Mouse (Mus musculus) left cerebral cortex, adult 2 months (tissue): ENCODE results near the gene Grid2. TPM values are rescaled to one million over a fixed set of nuclear protein-coding genes. Genes with fewer than 3 reads are reported as not detected.

Experiments
- DNase-seq, 2 experiments: peaks; one replicate each; pipeline ENCODE4 v3.0.0; 2021 to 2022; ENCODE audit warnings: low spot score in 2 of 2, mixed read lengths in 1 of 2; ENCODE audit errors: extremely low spot score in 1 of 2
- H3K27ac ChIP-seq: fragments of 200-600 bp; 2 replicates; pipeline ENCODE4 v1.8.1; 2022
- H3K4me3 ChIP-seq: fragments of 200-600 bp; 2 replicates; pipeline ENCODE4 v1.8.1; 2022
- CTCF ChIP-seq: fragments of 200-600 bp; IDR thresholded peaks from 2 replicates; pipeline ENCODE4 v1.8.1; 2022; ENCODE audit warnings: antibody characterized with exemption, mild to moderate bottlenecking, moderate library complexity
- intact Hi-C: fragments of 180-260 bp; cut with DNase I; formaldehyde crosslinking; loops from one replicate; pipeline ENCODE4 v1.15.1; 2025
- total RNA-seq, 2 experiments: library from RNA; stranded (reverse); gene quantifications; 2 replicates each; pipeline ENCODE4 v1.2.3; 2021

The Grid2 gene
- total RNA-seq, 2 experiments from 2014 or later: 18.6 to 18.8 TPM

- Histone ChIP-seq H3K27ac (no peak overlapping the region), H3K4me3 (no peak overlapping the region)
- no peak for TF ChIP-seq CTCF
- intact Hi-C loops: no loop called here
- DNase-seq: no peak
Measured at GRCm38 (mm10) chr6:64274319-64275114, 1018.8 kb downstream of the Grid2 start.

GRCm38 (mm10) chr6:64279927-64280326 lies 1024.3 kb downstream of the Grid2 start:
- no peak for TF ChIP-seq CTCF
- intact Hi-C loops: no loop called here
- Histone ChIP-seq H3K4me3 (no peak overlapping the region), H3K27ac (no peak overlapping the region)
- DNase-seq: no peak

- Histone ChIP-seq H3K4me3 (no peak overlapping the region), H3K27ac (no peak overlapping the region)
- no peak for DNase-seq
- intact Hi-C loops: no loop called here
- TF ChIP-seq CTCF: no peak
Measured at GRCm38 (mm10) chr6:64293761-64294160, 1038.1 kb downstream of the Grid2 start.

GRCm38 (mm10) chr6:64297633-64298032 lies 1042.0 kb downstream of the Grid2 start:
- intact Hi-C loops: no loop called here
- no peak for DNase-seq
- no peak overlapping the region for H3K4me3 ChIP-seq
- H3K27ac ChIP-seq: no peak overlapping the region
- TF ChIP-seq CTCF: no peak

GRCm38 (mm10) chr6:64304709-64305476 lies 1049.2 kb downstream of the Grid2 start:
- no peak for DNase-seq
- Histone ChIP-seq H3K4me3 (no peak overlapping the region), H3K27ac (no peak overlapping the region)
- TF ChIP-seq CTCF: no peak
- intact Hi-C loops: no loop called here

- intact Hi-C loops: no loop called here
- DNase-seq: no peak
- Histone ChIP-seq H3K4me3 (no peak overlapping the region), H3K27ac (no peak overlapping the region)
- TF ChIP-seq CTCF: no peak
Measured at GRCm38 (mm10) chr6:64308631-64309030, 1053.0 kb downstream of the Grid2 start.

GRCm38 (mm10) chr6:64313132-64313531 lies 1057.5 kb downstream of the Grid2 start:
- intact Hi-C loops: no loop called here
- no peak for DNase-seq
- peak; percentile 16; the same call in 1 of the 2 replicates for TF ChIP-seq CTCF
- H3K27ac ChIP-seq: no peak overlapping the region
- H3K4me3 ChIP-seq: no peak overlapping the region

- no peak for DNase-seq
- no peak overlapping the region for H3K4me3 ChIP-seq
- intact Hi-C loops: no loop called here
- no peak for TF ChIP-seq CTCF
- no peak overlapping the region for H3K27ac ChIP-seq
Measured at GRCm38 (mm10) chr6:64326936-64327335, 1071.3 kb downstream of the Grid2 start.

- Histone ChIP-seq H3K4me3 (no peak overlapping the region), H3K27ac (no peak overlapping the region)
- no peak for DNase-seq
- intact Hi-C loops: no loop called here
- TF ChIP-seq CTCF: no peak; the same call in 1 of the 2 replicates
Measured at GRCm38 (mm10) chr6:64327876-64328275, 1072.2 kb downstream of the Grid2 start.

GRCm38 (mm10) chr6:64398413-64399098 lies 1142.9 kb downstream of the Grid2 start:
- no peak overlapping the region for H3K4me3 ChIP-seq
- DNase-seq: no peak
- TF ChIP-seq CTCF: no peak
- intact Hi-C loops: no loop called here
- no peak overlapping the region for H3K27ac ChIP-seq

GRCm38 (mm10) chr6:64427658-64428057 lies 1172.0 kb downstream of the Grid2 start:
- TF ChIP-seq CTCF: no peak
- DNase-seq: no peak
- Histone ChIP-seq H3K4me3 (no peak overlapping the region), H3K27ac (no peak overlapping the region)
- intact Hi-C loops: no loop called here

- no peak for TF ChIP-seq CTCF
- intact Hi-C loops: no loop called here
- Histone ChIP-seq H3K27ac (no peak overlapping the region), H3K4me3 (no peak overlapping the region)
- DNase-seq: no peak
Measured at GRCm38 (mm10) chr6:64428898-64429297, 1173.2 kb downstream of the Grid2 start.
